Mouse (Mus musculus) embryonic facial prominence, embryonic 11.5 days (tissue): ENCODE data around the gene Pip4k2b. TPM values are rescaled to one million over a fixed set of nuclear protein-coding genes. Genes with fewer than 3 reads are reported as not detected.

Source experiments
- ATAC-seq: fragments of 200-750 bp; cut with Nextera tagmentation; replicated peaks from 2 replicates; pipeline ENCODE4 v1.8.0; 2017; ENCODE audit warnings: low read depth; ENCODE audit not compliant: insufficient number of reproducible peaks, low FRiP score, low TSS enrichment
- DNase-seq: peaks from one replicate; pipeline ENCODE4 v3.0.0-alpha.2; 2015; ENCODE audit warnings: low spot score
- H3K27ac ChIP-seq: fragments of 300-500 bp; sonication (generic); replicated peaks from 2 replicates; pipeline ENCODE4 v1.5.1; 2014; ENCODE audit warnings: mild to moderate bottlenecking, low read depth, low read length, control low read depth
- H3K27me3 ChIP-seq: fragments of 300-500 bp; sonication (generic); 2 replicates; pipeline ENCODE4 v1.6.1; 2014; ENCODE audit warnings: mild to moderate bottlenecking, low read length, moderate library complexity, mixed read lengths; ENCODE audit not compliant: control insufficient read depth, insufficient read depth
- H3K36me3 ChIP-seq: fragments of 300-500 bp; sonication (generic); replicated peaks from 2 replicates; pipeline ENCODE4 v1.6.1; 2014; ENCODE audit warnings: low read depth, mild to moderate bottlenecking, low read length, moderate library complexity, mixed read lengths; ENCODE audit not compliant: control insufficient read depth, insufficient read depth
- H3K4me1 ChIP-seq: fragments of 300-500 bp; sonication (generic); 2 replicates; pipeline ENCODE4 v1.6.1; 2014; ENCODE audit warnings: low read length, mixed read lengths; ENCODE audit not compliant: control insufficient read depth, insufficient read depth
- H3K4me2 ChIP-seq: fragments of 300-500 bp; sonication (generic); 2 replicates; pipeline ENCODE4 v1.6.1; 2014; ENCODE audit warnings: low read depth, mild to moderate bottlenecking, control low read depth, low read length, moderate library complexity
- H3K4me3 ChIP-seq: fragments of 300-500 bp; sonication (generic); 2 replicates; pipeline ENCODE4 v1.5.1; 2014; ENCODE audit warnings: low read depth, low read length, control low read depth
- H3K9ac ChIP-seq: fragments of 300-500 bp; sonication (generic); replicated peaks from 2 replicates; pipeline ENCODE4 v1.6.1; 2014; ENCODE audit warnings: mild to moderate bottlenecking, control low read depth, low read length
- H3K9me3 ChIP-seq: fragments of 300-500 bp; sonication (generic); replicated peaks from 2 replicates; pipeline ENCODE4 v1.6.1; 2016; ENCODE audit warnings: mild to moderate bottlenecking, low read length, inconsistent platforms, mixed read lengths; ENCODE audit not compliant: control insufficient read depth
- WGBS: fragments of 180-500 bp; shearing (Covaris S2); extraction: QIAGEN DNeasy Blood & Tissue Kit; methylation state at CpG from one replicate; pipeline ENCODE4 v1.1.7; 2014; 5-methylcytosine and 5-hydroxymethylcytosine counted together
- microRNA-seq: library from miRNA; unstranded; fragments of <30 nt; microRNA quantifications from one replicate; pipeline ENCODE4, GENCODE M21; 2016; ENCODE audit warnings: borderline number of aligned reads
- polyA plus RNA-seq: library from polyadenylated mRNA; unstranded; fragments of >200 nt; fragmentation: Nextera tagmentation; extraction: Ambion mirVana; gene quantifications from 2 replicates; pipeline ENCODE4 v1.2.1, GENCODE M21; 2014

Gene Pip4k2b
- polyA plus RNA-seq, 1 experiment from 2014 or later: 2.8 TPM

- H3K36me3 ChIP-seq: peaks cover 5% of the 10 kb centered on the region
- no peak overlapping the region for H3K4me3 ChIP-seq
- peaks cover 11% of the 10 kb centered on the region for H3K4me1 ChIP-seq
Observed at GRCm38 (mm10) chr11:97665431-97665830, 79.1 kb downstream of the Pip4k2b start.

More at GRCm38 (mm10) chr11:97665431-97665830, 79.1 kb downstream of the Pip4k2b start:
- Histone ChIP-seq H3K9me3 (no peaks in the 10 kb centered on the region), H3K4me2 (no peak overlapping the region), H3K9ac (no peak overlapping the region), H3K27ac (no peak overlapping the region), H3K27me3 (peaks cover 8% of the 10 kb centered on the region)
- 88% methylated on average over 13 of the region's 13 CpGs for WGBS
- no peak for ATAC-seq
- no peak for DNase-seq

Small RNA genes within 50 kb of the gene (microRNA-seq; reads per million reads assigned to microRNA genes)
- gene Mir6927: not detected
- gene Mir8102: not detected

Other genes starting within 250 kb of the Pip4k2b start
- gene 4933428G20Rik, start 244.4 kb downstream of the Pip4k2b start, polyA plus RNA-seq: not detected in 2 replicates
- gene Srcin1, start 168.5 kb downstream of the Pip4k2b start, polyA plus RNA-seq: 0.55 and 0.56 TPM in 2 replicates
- 9.0 and 9.7 TPM in 2 replicates for gene Epop, start 115.0 kb downstream of the Pip4k2b start, polyA plus RNA-seq
- gene Mllt6, start 81.3 kb downstream of the Pip4k2b start, polyA plus RNA-seq: 3.7 and 3.9 TPM in 2 replicates
- 11.8 TPM in 2 replicates for gene Cisd3, start 58.9 kb downstream of the Pip4k2b start, polyA plus RNA-seq
- 18.0 and 21.8 TPM in 2 replicates for gene Pcgf2, start 44.2 kb downstream of the Pip4k2b start, polyA plus RNA-seq
- gene Psmb3, start 41.3 kb downstream of the Pip4k2b start, polyA plus RNA-seq: 476 and 532 TPM in 2 replicates
- gene Cwc25, start 21.9 kb upstream of the Pip4k2b start, polyA plus RNA-seq: 12.9 and 13.1 TPM in 2 replicates
- not detected in 2 replicates for gene 1700001P01Rik, start 31.2 kb upstream of the Pip4k2b start, polyA plus RNA-seq
- 524 and 537 TPM in 2 replicates for gene Rpl23, start 37.7 kb upstream of the Pip4k2b start, polyA plus RNA-seq
- 62.6 and 67.8 TPM in 2 replicates for gene Lasp1, start 54.3 kb upstream of the Pip4k2b start, polyA plus RNA-seq
- 15.4 and 20.0 TPM in 2 replicates for gene B230217C12Rik, start 96.1 kb upstream of the Pip4k2b start, polyA plus RNA-seq
- gene Fbxo47, start 139.4 kb upstream of the Pip4k2b start, polyA plus RNA-seq: 0.60 and 0.61 TPM in 2 replicates
- 0.11 and 0.17 TPM in 2 replicates for gene Plxdc1, start 241.7 kb upstream of the Pip4k2b start, polyA plus RNA-seq